Mouse (Mus musculus) embryo, embryonic 11 days (tissue): Measurements from ENCODE around the gene Olfr52.
"Not testable (repeated sequence)": the region's sequence is repeated elsewhere in the genome, so short reads cannot be mapped to it uniquely, and the experiment has no call there.

Source experiments
- DNase-seq: peaks from one replicate; pipeline ENCODE4 v3.0.0-alpha.2; 2015

Olfr52 gene

GRCm38 (mm10) chr2:86185583-86185982 is at the start of gene Olfr52:
Olfr52 (minus strand) TSS chr2:86185683.
- no peak for DNase-seq

DNA sequence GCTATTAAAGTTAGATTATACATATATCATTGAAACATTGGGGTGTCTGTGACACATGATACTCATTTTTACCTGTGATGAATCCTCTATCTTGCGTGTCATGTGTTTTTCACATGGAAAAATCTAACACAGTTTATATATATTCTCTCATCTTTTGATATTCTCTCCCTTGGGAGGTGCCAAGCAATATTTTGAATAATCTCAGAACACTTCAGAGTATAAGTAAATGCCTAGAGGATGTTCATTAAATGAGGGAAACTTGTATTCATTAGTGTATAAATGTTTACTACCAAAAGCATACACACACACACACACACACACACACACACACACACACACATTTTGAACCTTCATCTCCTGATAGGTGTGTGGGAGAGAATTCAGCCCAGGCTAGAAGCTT is 45.8 kb upstream of the Olfr52 start, which contains the start of gene Olfr1047:
Gene Olfr1047, minus strand, starts transcription at position 101 of the 400 bp plus-strand sequence.
- DNase-seq: no peak

DNA sequence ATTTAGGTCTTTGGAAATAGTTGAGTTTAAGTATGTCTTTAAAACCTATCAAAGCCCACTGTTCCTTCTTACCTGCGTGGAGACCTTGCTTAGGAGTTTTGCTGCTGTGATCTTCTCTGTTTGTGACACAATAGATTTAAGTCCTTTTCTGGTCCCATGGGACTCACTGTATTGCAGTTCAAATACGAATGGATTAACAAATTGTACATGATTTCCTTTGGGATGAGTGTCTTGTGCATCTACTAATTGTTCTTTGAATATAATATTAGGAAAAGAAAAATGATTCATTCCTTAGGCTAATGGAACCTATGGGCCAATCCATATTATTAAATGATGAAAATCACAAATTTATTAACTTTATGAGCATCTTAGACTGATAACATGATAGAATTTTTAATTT is 33.7 kb upstream of the Olfr52 start, which contains the start of gene Olfr1046:
Gene Olfr1046, minus strand, starts transcription at position 101 of the 400 bp plus-strand sequence.
- DNase-seq: no peak

GRCm38 (mm10) chr2:86202909-86203308 is 17.4 kb upstream of the Olfr52 start, which contains the start of gene Olfr1045:
Olfr1045 (minus strand) TSS chr2:86203009.
- no peak for DNase-seq

DNA sequence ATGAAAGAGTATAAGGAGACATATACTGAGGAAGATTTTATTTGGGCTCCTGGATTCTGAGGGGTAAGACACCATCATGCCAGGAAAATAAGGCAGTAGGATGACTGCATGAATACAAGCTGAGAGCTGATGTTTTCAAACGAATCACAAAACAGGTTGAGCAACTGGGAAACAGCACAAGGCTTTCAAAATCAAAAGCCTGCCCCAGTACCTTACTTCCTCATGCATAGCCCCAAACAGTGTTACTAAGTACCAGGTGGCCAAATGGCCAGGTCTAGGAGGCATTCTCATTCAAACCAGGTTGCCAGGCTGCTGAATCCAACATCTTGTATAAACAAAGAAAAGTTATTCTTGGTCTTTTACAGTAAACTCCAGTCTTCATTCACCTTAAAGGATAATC is 10.4 kb upstream of the Olfr52 start:
- DNase-seq: no peak

GRCm38 (mm10) chr2:86179950-86180349 is 5.5 kb downstream of the Olfr52 start:
- no peak for DNase-seq

DNA sequence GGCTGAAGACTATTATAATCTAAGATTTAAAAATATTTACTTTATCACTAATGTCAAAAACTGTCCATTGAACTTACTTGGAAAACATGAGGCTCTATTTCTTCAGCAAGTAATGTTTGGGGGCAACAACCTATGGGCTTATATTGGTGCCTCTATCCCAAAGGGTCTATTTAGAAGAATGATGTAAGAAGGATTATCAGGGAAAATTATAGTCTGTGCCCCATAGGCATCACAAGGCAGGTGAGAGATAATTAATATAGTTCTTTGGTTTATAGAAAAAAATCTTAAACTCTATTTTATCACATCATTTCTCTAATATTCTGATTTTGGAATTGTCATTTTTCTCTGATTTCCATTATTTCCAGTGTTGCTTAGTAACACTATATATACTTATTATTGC is 7.8 kb downstream of the Olfr52 start, which contains the start of gene Olfr1044:
Gene Olfr1044, minus strand, starts transcription at position 101 of the 400 bp plus-strand sequence.
- DNase-seq: no peak

DNA sequence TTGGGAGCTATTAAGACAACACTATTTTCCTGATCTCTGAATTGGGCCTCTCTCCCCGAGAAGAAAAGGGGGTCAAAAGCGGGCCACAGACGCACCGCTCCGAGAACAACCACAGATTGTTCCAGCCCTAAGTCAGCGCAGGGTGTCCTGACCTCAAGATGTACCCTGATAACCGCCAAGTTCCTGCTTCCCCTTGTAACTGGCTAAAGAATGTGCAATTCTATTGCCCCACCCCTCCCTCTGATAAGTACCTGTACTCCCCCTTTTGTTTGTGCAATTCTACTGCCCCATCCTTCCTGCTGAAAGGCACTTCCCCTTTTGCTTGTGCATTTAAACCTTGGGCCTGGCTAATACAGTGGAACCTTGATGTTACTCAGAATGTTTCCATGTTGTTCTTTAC is 10.1 kb downstream of the Olfr52 start:
- not testable (repeated sequence) for DNase-seq

DNA sequence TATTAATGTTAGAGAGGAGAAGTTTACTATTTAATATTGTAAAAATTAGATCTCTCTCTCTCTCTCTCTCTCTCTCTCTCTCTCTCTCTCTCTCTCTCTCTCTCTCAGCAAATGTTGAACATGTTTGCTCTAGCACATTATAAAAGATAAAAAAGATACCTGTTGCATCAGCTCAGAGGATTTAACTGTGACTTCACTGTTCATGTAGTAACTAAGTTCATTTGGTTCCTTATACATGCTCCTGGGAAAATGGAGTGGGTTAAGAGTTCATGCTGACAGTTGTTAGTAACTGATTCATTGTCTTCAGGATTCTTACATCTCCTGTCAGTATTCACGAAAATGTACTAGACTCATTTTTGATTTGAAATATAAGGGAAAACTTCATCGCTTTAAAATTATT is 18.1 kb downstream of the Olfr52 start, which contains the start of gene Olfr1043:
Gene Olfr1043, minus strand, starts transcription at position 101 of the 400 bp plus-strand sequence.
- DNase-seq: no peak

DNA sequence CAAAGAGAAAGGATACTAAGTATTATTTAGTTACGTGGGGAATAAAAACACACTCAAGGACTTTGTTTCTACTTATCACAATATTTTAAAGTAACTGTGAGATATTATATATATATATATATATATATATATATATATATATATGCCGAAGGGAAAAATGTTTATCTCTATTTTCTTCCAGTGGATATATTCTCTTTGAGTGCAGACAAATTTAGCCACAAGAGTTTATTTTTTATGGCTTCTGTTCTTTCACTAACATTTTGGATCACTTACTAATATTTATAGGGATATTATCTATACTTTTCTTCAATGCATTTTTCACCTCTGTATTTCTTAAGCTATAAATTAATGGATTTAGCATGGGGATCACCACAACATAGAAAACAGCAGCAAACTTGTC is 23.7 kb downstream of the Olfr52 start, which contains the start of gene Olfr1042:
Gene Olfr1042, minus strand, starts transcription at position 101 of the 400 bp plus-strand sequence.
- no peak for DNase-seq

- no peak for DNase-seq
Measured at GRCm38 (mm10) chr2:86146632-86147031, 38.9 kb downstream of the Olfr52 start, which contains the start of gene Olfr1040. Olfr1040 (minus strand) TSS chr2:86146732.

DNA sequence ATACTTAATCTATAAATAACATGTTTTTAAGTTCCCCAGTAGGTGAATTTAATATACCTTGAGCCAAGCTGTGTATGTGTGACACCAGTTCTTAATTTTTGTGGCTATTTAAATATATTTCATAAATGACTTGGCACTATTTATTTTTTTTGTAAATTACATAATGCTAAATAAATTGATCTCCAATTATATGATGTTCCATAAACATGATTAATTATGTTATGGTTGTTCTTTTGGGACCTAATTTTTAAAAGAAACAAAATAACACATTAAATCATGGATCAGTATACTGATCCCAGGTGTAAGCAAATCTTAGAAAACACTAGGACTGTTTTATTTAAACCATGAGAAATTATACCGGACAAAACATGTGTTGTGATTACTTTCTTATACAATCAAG is 49.7 kb downstream of the Olfr52 start, which contains the start of gene Olfr1039:
Gene Olfr1039, minus strand, starts transcription at position 101 of the 400 bp plus-strand sequence.
- no peak for DNase-seq
